Mouse (Mus musculus) neural tube, embryonic 12.5 days (tissue): ENCODE measurements around the gene Hspa8. TPM values are rescaled to one million over a fixed set of nuclear protein-coding genes. Genes with fewer than 3 reads are reported as not detected.

Experiments
- ATAC-seq: fragments of 200-750 bp; cut with Nextera tagmentation; 2 replicates; pipeline ENCODE4 v1.8.0; 2017; ENCODE audit warnings: low read depth, mild to moderate bottlenecking, moderate TSS enrichment, moderate library complexity; ENCODE audit not compliant: low FRiP score
- H3K27ac ChIP-seq: fragments of 300-500 bp; sonication (generic); 2 replicates; pipeline ENCODE4 v1.5.1; 2016
- H3K27me3 ChIP-seq: fragments of 300-500 bp; sonication (generic); replicated peaks from 2 replicates; pipeline ENCODE4 v1.6.1; 2016; ENCODE audit warnings: mild to moderate bottlenecking
- H3K36me3 ChIP-seq: fragments of 300-500 bp; sonication (generic); 2 replicates; pipeline ENCODE4 v1.6.1; 2016; ENCODE audit warnings: mild to moderate bottlenecking
- H3K4me1 ChIP-seq: fragments of 300-500 bp; sonication (generic); 2 replicates; pipeline ENCODE4 v1.6.1; 2016
- H3K4me2 ChIP-seq: fragments of 300-500 bp; sonication (generic); replicated peaks from 2 replicates; pipeline ENCODE4 v1.6.1; 2016; ENCODE audit warnings: mild to moderate bottlenecking
- H3K4me3 ChIP-seq: fragments of 300-500 bp; sonication (generic); 2 replicates; pipeline ENCODE4 v1.5.1; 2016
- H3K9ac ChIP-seq: fragments of 300-500 bp; sonication (generic); 2 replicates; pipeline ENCODE4 v1.6.1; 2016; ENCODE audit warnings: mild to moderate bottlenecking
- H3K9me3 ChIP-seq: fragments of 300-500 bp; sonication (generic); 2 replicates; pipeline ENCODE4 v1.6.1; 2016; ENCODE audit warnings: mild to moderate bottlenecking
- WGBS: fragments of 180-500 bp; shearing (Covaris S2); methylation state at CpG from one replicate; pipeline ENCODE4 v1.1.7; 2016; 5-methylcytosine and 5-hydroxymethylcytosine counted together
- polyA plus RNA-seq: library from polyadenylated mRNA; unstranded; fragments of >200 nt; fragmentation: Nextera tagmentation; extraction: Ambion mirVana; gene quantifications from 2 replicates; pipeline ENCODE4 v1.2.1, GENCODE M21; 2016

Gene Hspa8
- polyA plus RNA-seq, 1 experiment from 2014 or later: 2,593 TPM

- no peaks in the 10 kb centered on the region for H3K27me3 ChIP-seq
- 86% methylated on average over 3 of the region's 3 CpGs for WGBS
- H3K36me3 ChIP-seq: no peaks in the 10 kb centered on the region
- H3K9ac ChIP-seq: no peak overlapping the region
- H3K4me2 ChIP-seq: no peak overlapping the region
- no peak for ATAC-seq
- H3K27ac ChIP-seq: no peak overlapping the region
- H3K4me3 ChIP-seq: no peak overlapping the region
- H3K9me3 ChIP-seq: no peaks in the 10 kb centered on the region
- H3K4me1 ChIP-seq: no peaks in the 10 kb centered on the region
These were observed 35.9 kb downstream of the Hspa8 start for GRCm38 (mm10) chr9:40836681-40837080.

- H3K4me2 ChIP-seq: no peak overlapping the region
- WGBS: 81% methylated on average over 3 of the region's 3 CpGs
- H3K36me3 ChIP-seq: no peaks in the 10 kb centered on the region
- no peak overlapping the region for H3K27ac ChIP-seq
- no peak overlapping the region for H3K4me3 ChIP-seq
- no peak for ATAC-seq
- no peaks in the 10 kb centered on the region for H3K4me1 ChIP-seq
- H3K9ac ChIP-seq: no peak overlapping the region
- no peaks in the 10 kb centered on the region for H3K27me3 ChIP-seq
- no peaks in the 10 kb centered on the region for H3K9me3 ChIP-seq
These were observed 38.9 kb downstream of the Hspa8 start for GRCm38 (mm10) chr9:40839662-40840061.

- Histone ChIP-seq H3K4me2 (no peak overlapping the region), H3K4me3 (no peak overlapping the region), H3K4me1 (no peaks in the 10 kb centered on the region), H3K9me3 (no peaks in the 10 kb centered on the region), H3K27ac (no peak overlapping the region), H3K27me3 (peaks cover 8% of the 10 kb centered on the region; the same call in 1 of the 2 replicates), H3K9ac (no peak overlapping the region), H3K36me3 (no peaks in the 10 kb centered on the region)
- 39% methylated on average over 2 of the region's 2 CpGs for WGBS
- ATAC-seq: no peak
These were observed 50.7 kb downstream of the Hspa8 start for GRCm38 (mm10) chr9:40851515-40851914.

GRCm38 (mm10) chr9:40858461-40859160, 57.8 kb downstream of the Hspa8 start:
- Histone ChIP-seq H3K27me3 (peaks cover 35% of the 10 kb centered on the region), H3K9me3 (no peaks in the 10 kb centered on the region), H3K4me1 (peaks cover 7% of the 10 kb centered on the region; the same call in 1 of the 2 replicates), H3K4me3 (peak overlapping the region; percentile 18), H3K4me2 (peak overlapping the region; percentile 55), H3K27ac (no peak overlapping the region), H3K36me3 (no peaks in the 10 kb centered on the region), H3K9ac (no peak overlapping the region)
- ATAC-seq: peak; percentile 80; the same call in 1 of the 2 replicates
- 8% methylated on average over 21 of the region's 21 CpGs for WGBS

GRCm38 (mm10) chr9:40859196-40859595, 58.4 kb downstream of the Hspa8 start:
- ATAC-seq: peak; percentile 50; the same call in 1 of the 2 replicates
- peaks cover 39% of the 10 kb centered on the region for H3K27me3 ChIP-seq
- no peak overlapping the region for H3K4me3 ChIP-seq
- H3K9me3 ChIP-seq: no peaks in the 10 kb centered on the region
- no peak overlapping the region for H3K27ac ChIP-seq
- peak overlapping the region; percentile 55 for H3K4me2 ChIP-seq
- H3K36me3 ChIP-seq: no peaks in the 10 kb centered on the region
- 2% methylated on average over 9 of the region's 9 CpGs for WGBS
- H3K9ac ChIP-seq: no peak overlapping the region
- peaks cover 7% of the 10 kb centered on the region; the same call in 1 of the 2 replicates for H3K4me1 ChIP-seq

Other genes with a start within 250 kb of the Hspa8 start
- not detected in 2 replicates for gene Gm21915, start 130.4 kb upstream of the Hspa8 start, polyA plus RNA-seq
- gene Clmp, start 115.0 kb upstream of the Hspa8 start, polyA plus RNA-seq: 61.1 and 65.3 TPM in 2 replicates
- gene Bsx, start 73.1 kb downstream of the Hspa8 start, polyA plus RNA-seq: not detected in 2 replicates
- gene Jhy, start 163.1 kb downstream of the Hspa8 start, polyA plus RNA-seq: 0.98 and 1.1 TPM in 2 replicates
- 0.18 TPM in 1 of 2 replicates, not detected in the other for gene Crtam, start 203.6 kb downstream of the Hspa8 start, polyA plus RNA-seq